Mouse (Mus musculus): ENCODE measurements at regions not wholly inside any gene's neighbourhood (a gene's known extent, or its start where the extent isn't known, plus 50 kb on each side); places are given as distances from the start of the nearest gene placed in this dataset.

- TF ChIP-seq POLR2A (IDR thresholded peaks at IDR 0.05; ENCODE audit: control insufficient read depth, low read depth, low read length) (no peak), CTCF (IDR thresholded peaks at IDR 0.05; ENCODE audit: control insufficient read depth, insufficient read depth, insufficient replicate concordance, low read depth, low read length) (no peak)
Measured at GRCm38 (mm10) chr11:114321527-114321926, 254.7 kb upstream of the Sdk2 start.
